Mouse (Mus musculus) limb, embryonic 11.5 days (tissue): ENCODE results near the gene Ednrb. TPM values are rescaled to one million over a fixed set of nuclear protein-coding genes. Genes with fewer than 3 reads are reported as not detected.

Experiments used
- ATAC-seq: fragments of 200-750 bp; cut with Nextera tagmentation; 2 replicates; pipeline ENCODE4 v1.8.0; 2017; ENCODE audit warnings: low read depth; ENCODE audit not compliant: insufficient number of reproducible peaks, low FRiP score, low TSS enrichment
- DNase-seq: peaks from one replicate; pipeline ENCODE4 v3.0.0-alpha.2; 2015; ENCODE audit warnings: low spot score
- H3K27ac ChIP-seq: fragments of 300-500 bp; sonication (generic); replicated peaks from 2 replicates; pipeline ENCODE4 v1.5.1; 2014; ENCODE audit warnings: low read depth, mild to moderate bottlenecking, low read length
- H3K27me3 ChIP-seq: fragments of 300-500 bp; sonication (generic); 2 replicates; pipeline ENCODE4 v1.6.1; 2014; ENCODE audit warnings: mild to moderate bottlenecking, low read length, mixed read lengths; ENCODE audit not compliant: control insufficient read depth, insufficient read depth
- H3K36me3 ChIP-seq: fragments of 300-500 bp; sonication (generic); 2 replicates; pipeline ENCODE4 v1.6.1; 2014; ENCODE audit warnings: mild to moderate bottlenecking, low read length, moderate library complexity, mixed read lengths; ENCODE audit not compliant: control insufficient read depth, insufficient read depth
- H3K4me1 ChIP-seq: fragments of 300-500 bp; sonication (generic); 2 replicates; pipeline ENCODE4 v1.6.1; 2014; ENCODE audit warnings: low read length, mixed read lengths; ENCODE audit not compliant: control insufficient read depth, insufficient read depth
- H3K4me2 ChIP-seq: fragments of 300-500 bp; sonication (generic); 2 replicates; pipeline ENCODE4 v1.6.1; 2014; ENCODE audit warnings: low read depth, mild to moderate bottlenecking, moderate library complexity; ENCODE audit not compliant: severe bottlenecking
- H3K4me3 ChIP-seq: fragments of 300-500 bp; sonication (generic); 2 replicates; pipeline ENCODE4 v1.5.1; 2014; ENCODE audit warnings: low read depth, low read length
- H3K9ac ChIP-seq: fragments of 300-500 bp; sonication (generic); 2 replicates; pipeline ENCODE4 v1.6.1; 2014; ENCODE audit warnings: mild to moderate bottlenecking, low read length
- H3K9me3 ChIP-seq: fragments of 300-500 bp; sonication (generic); 2 replicates; pipeline ENCODE4 v1.6.1; 2016; ENCODE audit warnings: low read length; ENCODE audit not compliant: control insufficient read depth
- WGBS: fragments of 180-500 bp; shearing (Covaris S2); extraction: QIAGEN DNeasy Blood & Tissue Kit; methylation state at CpG from one replicate; pipeline ENCODE4 v1.1.7; 2014; 5-methylcytosine and 5-hydroxymethylcytosine counted together
- polyA plus RNA-seq: library from polyadenylated mRNA; unstranded; fragments of >200 nt; fragmentation: Nextera tagmentation; extraction: Ambion mirVana; gene quantifications from 2 replicates; pipeline ENCODE4 v1.2.1, GENCODE M21; 2014

The Ednrb gene
- polyA plus RNA-seq, 1 experiment from 2014 or later: 6.7 TPM

DNA sequence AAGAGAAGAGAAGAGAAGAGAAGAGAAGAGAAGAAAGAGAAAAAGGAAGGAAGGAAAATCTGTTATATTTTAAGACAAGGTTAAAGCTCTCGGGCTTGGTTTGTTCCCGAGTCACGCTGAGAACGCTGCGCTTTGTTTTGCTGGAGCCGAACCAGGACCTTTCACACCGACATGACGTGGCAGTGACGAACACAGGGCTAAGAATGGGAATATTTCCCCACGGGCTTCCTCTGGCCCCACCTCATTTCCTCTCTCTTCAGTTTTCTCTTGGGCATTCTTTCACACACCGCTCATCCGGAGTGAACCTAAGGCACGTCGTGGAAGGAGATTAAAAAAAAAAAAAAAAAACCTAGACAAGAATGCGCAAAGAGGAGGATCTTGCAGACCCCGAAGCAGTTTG is 28.7 kb downstream of the Ednrb start:
- WGBS: 78% methylated on average over 16 of the region's 16 CpGs
- H3K4me3 ChIP-seq: no peak overlapping the region
- no peaks in the 10 kb centered on the region for H3K4me1 ChIP-seq
- DNase-seq (no peak), ATAC-seq (no peak)
- no peak overlapping the region for H3K4me2 ChIP-seq
- no peaks in the 10 kb centered on the region for H3K9me3 ChIP-seq
- H3K27ac ChIP-seq: no peak overlapping the region
- no peaks in the 10 kb centered on the region for H3K27me3 ChIP-seq
- H3K36me3 ChIP-seq: no peaks in the 10 kb centered on the region
- H3K9ac ChIP-seq: no peak overlapping the region

DNA sequence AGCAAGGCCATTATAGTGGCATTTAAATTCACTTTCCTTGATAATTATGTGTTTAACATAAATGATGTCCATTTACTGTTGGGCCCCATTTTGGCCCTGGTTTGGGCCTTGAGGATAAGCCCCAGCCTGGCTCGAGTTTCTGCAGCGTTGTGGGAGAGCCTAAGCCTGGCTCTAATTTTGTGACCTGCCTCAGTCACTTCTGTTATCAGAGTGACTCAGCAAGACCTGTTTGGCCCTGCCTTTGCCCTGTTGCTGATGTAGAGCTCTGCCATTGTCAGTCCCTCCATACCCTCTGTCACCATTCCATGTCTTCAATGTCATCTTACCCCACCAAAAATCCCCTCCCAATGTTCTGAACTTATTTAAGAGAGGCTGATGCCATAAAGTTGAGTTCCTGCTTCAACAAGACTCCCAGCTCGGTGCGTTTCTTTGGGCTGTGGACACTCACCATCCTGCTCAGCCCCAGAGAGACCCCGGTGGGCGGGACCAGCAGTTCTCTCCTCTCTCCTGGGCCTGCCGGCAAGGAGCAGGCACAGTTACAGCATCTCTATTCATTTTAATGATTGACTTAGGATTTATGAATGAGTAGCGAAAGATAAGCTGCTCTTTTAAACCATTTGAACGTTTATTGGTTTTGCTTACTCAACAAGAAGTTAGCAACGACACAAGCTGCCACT is 30.0 kb downstream of the Ednrb start:
- no peak for ATAC-seq
- H3K27me3 ChIP-seq: no peaks in the 10 kb centered on the region

DNA sequence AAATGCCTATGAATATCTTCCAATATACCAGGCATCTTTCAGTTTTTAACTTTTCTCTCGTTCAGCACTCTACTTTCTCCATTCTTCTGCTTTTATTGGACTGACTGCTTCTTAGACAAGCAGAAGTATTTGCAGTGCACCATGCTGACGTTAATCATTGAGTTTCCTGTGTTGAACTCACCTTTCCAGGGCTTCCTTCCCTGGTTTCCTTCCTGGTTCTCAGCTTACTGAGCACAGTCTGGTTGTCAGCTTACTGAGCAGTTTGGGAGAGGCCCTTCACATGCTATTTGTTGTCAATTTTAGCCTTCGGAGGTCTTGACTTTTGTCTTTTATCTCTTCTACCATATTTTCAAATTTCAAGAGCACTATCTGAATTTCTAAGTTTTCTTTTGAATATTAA is 31.0 kb downstream of the Ednrb start:
- Histone ChIP-seq H3K9ac (no peak overlapping the region), H3K27me3 (no peaks in the 10 kb centered on the region), H3K4me3 (no peak overlapping the region), H3K9me3 (no peaks in the 10 kb centered on the region), H3K4me2 (no peak overlapping the region), H3K4me1 (no peaks in the 10 kb centered on the region), H3K36me3 (no peaks in the 10 kb centered on the region), H3K27ac (no peak overlapping the region)
- DNase-seq (no peak), ATAC-seq (no peak)
- WGBS: 77% methylated on average over 3 of the region's 3 CpGs

More for the DNA sequence above, 30.0 kb downstream of the Ednrb start:
- no peaks in the 10 kb centered on the region for H3K36me3 ChIP-seq
- no peak overlapping the region for H3K4me2 ChIP-seq
- H3K27ac ChIP-seq: no peak overlapping the region
- no peaks in the 10 kb centered on the region for H3K9me3 ChIP-seq
- H3K4me1 ChIP-seq: no peaks in the 10 kb centered on the region
- no peak overlapping the region for H3K4me3 ChIP-seq
- H3K9ac ChIP-seq: no peak overlapping the region
- DNase-seq: no peak
- WGBS: 71% methylated on average over 10 of the region's 10 CpGs

DNA sequence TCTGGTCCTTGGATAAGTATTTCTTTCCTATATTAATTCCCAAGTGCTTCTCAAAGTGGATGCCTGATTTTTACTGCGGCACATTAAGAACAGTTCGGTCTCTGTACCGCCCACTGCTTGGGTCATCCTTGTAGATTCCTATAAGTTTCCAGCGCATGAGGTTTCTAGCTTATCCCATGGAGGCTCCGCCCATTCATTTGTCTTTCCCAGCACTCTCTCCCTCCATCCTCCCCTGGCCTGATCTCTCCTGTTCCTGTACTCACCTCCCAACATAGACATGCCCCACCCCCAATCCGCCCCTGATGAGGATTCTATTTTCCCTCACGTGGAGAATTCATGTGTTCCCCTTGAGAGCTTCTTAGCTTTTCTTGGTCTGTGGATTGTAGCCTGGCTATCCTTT is 32.9 kb downstream of the Ednrb start:
- no peaks in the 10 kb centered on the region for H3K36me3 ChIP-seq
- DNase-seq (no peak), ATAC-seq (no peak)
- no peaks in the 10 kb centered on the region for H3K9me3 ChIP-seq
- no peak overlapping the region for H3K9ac ChIP-seq
- no peak overlapping the region for H3K4me3 ChIP-seq
- 90% methylated on average over 7 of the region's 7 CpGs for WGBS
- H3K27me3 ChIP-seq: no peaks in the 10 kb centered on the region
- no peaks in the 10 kb centered on the region for H3K4me1 ChIP-seq
- H3K4me2 ChIP-seq: no peak overlapping the region
- no peak overlapping the region for H3K27ac ChIP-seq

DNA sequence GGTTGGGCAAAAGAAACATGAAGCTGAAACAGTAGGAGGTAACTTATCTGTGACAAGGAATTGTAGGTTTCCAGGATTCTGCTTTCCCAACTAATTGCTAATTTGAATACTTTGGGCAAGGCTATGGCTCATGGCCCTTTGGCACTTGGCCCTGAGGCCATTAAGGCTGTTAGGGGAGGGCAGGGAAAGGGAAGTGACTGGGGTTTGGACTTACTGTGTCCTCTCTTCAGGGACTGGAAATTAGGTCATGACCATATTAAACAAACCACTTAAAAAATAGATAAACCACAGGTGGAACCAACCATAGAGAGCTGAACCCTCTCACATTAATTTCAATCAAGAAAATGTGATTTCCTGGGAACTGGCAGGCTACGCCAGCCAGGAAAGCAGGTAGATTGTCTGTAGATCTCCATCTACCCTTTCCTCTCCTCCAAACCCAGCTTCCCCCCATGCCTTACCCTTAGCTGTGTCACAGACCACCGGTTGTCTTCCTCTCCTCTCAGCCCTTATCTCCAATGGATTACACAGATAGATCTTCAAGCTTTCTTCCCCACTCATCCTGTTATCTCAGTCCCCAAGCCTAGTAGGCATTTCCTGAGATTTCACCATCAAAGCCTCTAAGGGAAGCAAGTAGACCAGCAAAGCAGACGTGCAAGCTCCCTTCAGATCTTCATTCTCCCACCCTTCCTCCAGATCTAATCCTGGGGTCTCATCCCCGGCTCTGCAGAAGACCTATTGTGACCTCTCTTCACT is 40.1 kb downstream of the Ednrb start:
- Histone ChIP-seq H3K9me3 (no peaks in the 10 kb centered on the region), H3K27ac (no peak overlapping the region), H3K4me2 (no peak overlapping the region), H3K27me3 (no peaks in the 10 kb centered on the region), H3K4me1 (no peaks in the 10 kb centered on the region), H3K36me3 (no peaks in the 10 kb centered on the region), H3K4me3 (no peak overlapping the region), H3K9ac (no peak overlapping the region)
- WGBS: 83% methylated on average over 4 of the region's 4 CpGs
- DNase-seq: no peak
- ATAC-seq: no peak

DNA sequence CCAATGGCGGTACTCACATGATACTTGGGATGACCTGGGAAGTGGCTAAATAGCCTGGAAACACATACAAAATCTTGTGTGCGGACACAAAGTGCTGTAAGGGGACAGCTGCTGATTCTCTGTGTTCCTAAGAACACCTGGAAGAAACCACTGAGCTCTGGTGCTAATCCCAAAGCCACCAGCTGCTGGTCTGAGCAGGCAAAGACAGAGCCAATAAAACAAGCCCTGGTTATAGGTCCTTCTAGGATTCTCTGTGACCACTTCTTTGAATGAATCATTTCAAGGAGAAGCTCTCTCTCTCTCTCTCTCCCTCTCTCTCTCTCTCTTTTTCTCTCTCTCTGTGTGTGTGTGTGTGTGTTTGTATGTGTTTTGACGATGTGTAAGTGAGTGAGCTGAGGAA is 47.1 kb downstream of the Ednrb start:
- Histone ChIP-seq H3K27ac (no peak overlapping the region), H3K4me1 (no peaks in the 10 kb centered on the region), H3K36me3 (no peaks in the 10 kb centered on the region), H3K4me2 (no peak overlapping the region), H3K9ac (no peak overlapping the region), H3K27me3 (no peaks in the 10 kb centered on the region), H3K4me3 (no peak overlapping the region), H3K9me3 (no peaks in the 10 kb centered on the region)
- DNase-seq: no peak
- no peak for ATAC-seq
- 81% methylated on average over 3 of the region's 3 CpGs for WGBS

DNA sequence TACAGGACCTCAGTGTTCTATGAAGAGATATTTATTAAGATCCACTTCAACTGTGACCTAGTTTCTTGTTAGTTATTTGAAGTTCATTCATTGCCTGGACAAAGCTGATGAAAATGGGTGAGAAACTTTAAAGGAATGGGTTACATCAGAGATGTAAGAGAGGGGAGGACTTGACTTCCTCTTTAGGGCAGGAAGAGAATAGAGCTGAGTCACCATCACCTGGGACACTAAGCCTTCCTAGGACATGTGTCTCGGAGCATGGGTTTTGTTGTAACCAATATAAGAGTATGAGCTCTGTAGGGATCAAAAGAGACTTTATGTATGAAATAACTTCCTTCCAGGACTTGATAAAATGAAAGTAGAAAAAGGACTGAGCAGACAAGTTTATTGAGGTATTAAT is 48.6 kb downstream of the Ednrb start:
- WGBS: 86% methylated on average over 1 of the region's 1 CpGs

DNA sequence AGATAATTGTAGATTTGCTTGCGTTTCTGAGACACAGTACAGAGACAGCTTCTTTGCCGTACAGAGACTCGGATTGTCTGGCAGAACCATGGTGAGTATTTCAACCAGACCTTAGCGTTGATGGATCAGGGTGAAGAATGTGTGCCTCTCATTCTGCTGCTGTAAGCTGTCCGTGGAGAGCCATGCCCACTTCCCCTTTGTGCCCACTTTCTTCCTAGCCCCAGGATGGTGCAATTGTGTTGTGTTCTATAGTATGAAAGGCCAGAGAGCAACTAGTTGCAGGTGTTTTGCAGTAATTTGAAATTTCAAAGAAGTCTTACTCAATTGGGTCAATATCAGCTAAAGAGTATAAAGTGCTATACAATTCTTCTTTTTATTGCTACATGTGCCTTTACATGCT is 50.8 kb downstream of the Ednrb start:
- Histone ChIP-seq H3K27me3 (no peaks in the 10 kb centered on the region), H3K4me2 (no peak overlapping the region), H3K9ac (no peak overlapping the region), H3K27ac (no peak overlapping the region), H3K4me1 (no peaks in the 10 kb centered on the region), H3K4me3 (no peak overlapping the region), H3K9me3 (no peaks in the 10 kb centered on the region), H3K36me3 (no peaks in the 10 kb centered on the region)
- no peak for DNase-seq
- ATAC-seq: no peak
- 82% methylated on average over 5 of the region's 5 CpGs for WGBS

More for the DNA sequence above, 48.6 kb downstream of the Ednrb start:
- H3K4me3 ChIP-seq: no peak overlapping the region
- no peak overlapping the region for H3K4me2 ChIP-seq
- H3K9me3 ChIP-seq: no peaks in the 10 kb centered on the region
- no peaks in the 10 kb centered on the region for H3K36me3 ChIP-seq
- no peaks in the 10 kb centered on the region for H3K27me3 ChIP-seq
- H3K27ac ChIP-seq: no peak overlapping the region
- H3K4me1 ChIP-seq: no peaks in the 10 kb centered on the region
- ATAC-seq (no peak), DNase-seq (no peak)
- H3K9ac ChIP-seq: no peak overlapping the region
